Mouse (Mus musculus) liver, embryonic 12.5 days (tissue): ENCODE measurements around the gene Miox. TPM values are rescaled to one million over a fixed set of nuclear protein-coding genes. Genes with fewer than 3 reads are reported as not detected.

ENCODE experiments used
- ATAC-seq: fragments of 200-750 bp; cut with Nextera tagmentation; 2 replicates; pipeline ENCODE4 v1.8.0; 2017; ENCODE audit warnings: moderate number of reproducible peaks, mild to moderate bottlenecking, moderate library complexity
- H3K27ac ChIP-seq: fragments of 300-500 bp; sonication (generic); 2 replicates; pipeline ENCODE4 v1.5.1; 2016; ENCODE audit warnings: mild to moderate bottlenecking
- H3K27me3 ChIP-seq: fragments of 300-500 bp; sonication (generic); replicated peaks from 2 replicates; pipeline ENCODE4 v1.6.1; 2016; ENCODE audit warnings: mild to moderate bottlenecking, moderate library complexity
- H3K36me3 ChIP-seq: fragments of 300-500 bp; sonication (generic); 2 replicates; pipeline ENCODE4 v1.6.1; 2016; ENCODE audit warnings: mild to moderate bottlenecking, moderate library complexity
- H3K4me1 ChIP-seq: fragments of 300-500 bp; sonication (generic); 2 replicates; pipeline ENCODE4 v1.6.1; 2016
- H3K4me2 ChIP-seq: fragments of 300-500 bp; sonication (generic); 2 replicates; pipeline ENCODE4 v1.6.1; 2016; ENCODE audit warnings: mild to moderate bottlenecking, moderate library complexity
- H3K4me3 ChIP-seq: fragments of 300-500 bp; sonication (generic); 2 replicates; pipeline ENCODE4 v1.5.1; 2016; ENCODE audit warnings: mild to moderate bottlenecking, moderate library complexity
- H3K9ac ChIP-seq: fragments of 300-500 bp; sonication (generic); 2 replicates; pipeline ENCODE4 v1.6.1; 2016; ENCODE audit warnings: mild to moderate bottlenecking, moderate library complexity
- H3K9me3 ChIP-seq: fragments of 300-500 bp; sonication (generic); replicated peaks from 2 replicates; pipeline ENCODE4 v1.6.1; 2016; ENCODE audit warnings: mild to moderate bottlenecking, moderate library complexity
- WGBS: fragments of 180-500 bp; shearing (Covaris S2); methylation state at CpG from one replicate; pipeline ENCODE4 v1.1.7; 2016; ENCODE audit not compliant: insufficient replicate concordance; 5-methylcytosine and 5-hydroxymethylcytosine counted together
- polyA plus RNA-seq: library from polyadenylated mRNA; unstranded; fragments of >200 nt; fragmentation: Nextera tagmentation; extraction: Ambion mirVana; gene quantifications from 2 replicates; pipeline ENCODE4 v1.2.1, GENCODE M21; 2016

The Miox gene
- polyA plus RNA-seq, 1 experiment from 2014 or later, result 2.4 TPM

DNA sequence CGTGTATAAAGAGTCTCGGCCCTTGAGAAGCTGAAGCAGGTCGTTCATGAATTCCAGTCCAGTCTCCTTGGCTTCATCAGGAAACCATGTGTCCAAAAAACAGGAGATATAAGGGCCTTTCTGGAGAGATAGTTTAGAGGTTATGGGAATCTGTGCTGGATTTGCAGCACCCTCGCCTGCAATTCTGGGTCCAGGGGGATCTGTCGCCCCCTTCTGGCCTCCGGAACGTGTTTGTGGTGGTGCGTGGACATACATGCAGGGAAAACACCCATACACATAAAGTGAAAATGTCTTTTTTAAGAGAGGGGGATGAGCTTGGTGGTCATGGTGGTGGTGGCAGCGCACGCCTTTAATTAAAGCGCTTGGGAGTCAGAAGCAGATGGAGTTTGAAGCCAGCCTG, 18.1 kb upstream of the Miox start:
- Histone ChIP-seq H3K4me3 (no peak overlapping the region), H3K9me3 (no peaks in the 10 kb centered on the region), H3K4me2 (peak overlapping the region; percentile 97), H3K27ac (no peak overlapping the region; the same call in 1 of the 2 replicates), H3K36me3 (no peaks in the 10 kb centered on the region), H3K27me3 (peaks cover 3% of the 10 kb centered on the region; the same call in 1 of the 2 replicates), H3K4me1 (peaks cover 52% of the 10 kb centered on the region), H3K9ac (no peak overlapping the region)
- ATAC-seq, result no peak
- WGBS, result 72% methylated on average over 11 of the region's 11 CpGs

DNA sequence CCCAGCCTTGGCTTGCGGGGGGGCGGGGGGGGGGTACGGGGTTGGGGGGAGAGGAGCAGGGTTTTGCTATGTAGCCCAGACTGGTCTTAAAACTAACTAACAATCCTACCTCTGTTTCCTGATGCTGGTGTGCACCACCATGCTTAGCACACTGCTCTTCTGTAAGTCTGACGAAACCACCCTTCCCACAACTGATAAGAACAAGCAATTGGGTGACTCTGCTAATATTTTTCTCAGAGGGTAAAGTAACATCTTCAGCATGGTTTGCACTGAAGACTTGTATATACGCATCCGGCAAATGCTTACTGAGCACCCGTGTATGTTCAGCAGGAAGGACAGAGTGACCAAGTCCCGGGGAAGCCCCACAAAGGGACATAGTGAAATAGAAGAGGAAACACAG, 12.9 kb upstream of the Miox start:
- peaks cover 38% of the 10 kb centered on the region for H3K27me3 ChIP-seq
- no peak overlapping the region for H3K4me3 ChIP-seq
- peak; percentile 60 for ATAC-seq
- H3K36me3 ChIP-seq, result no peaks in the 10 kb centered on the region
- H3K27ac ChIP-seq, result peak overlapping the region; percentile 62; the same call in 1 of the 2 replicates
- peak overlapping the region; percentile 28; the same call in 1 of the 2 replicates for H3K9ac ChIP-seq
- H3K4me2 ChIP-seq, result peak overlapping the region; percentile 53
- 27% methylated on average over 8 of the region's 8 CpGs for WGBS
- H3K9me3 ChIP-seq, result no peaks in the 10 kb centered on the region
- peaks cover 39% of the 10 kb centered on the region for H3K4me1 ChIP-seq

DNA sequence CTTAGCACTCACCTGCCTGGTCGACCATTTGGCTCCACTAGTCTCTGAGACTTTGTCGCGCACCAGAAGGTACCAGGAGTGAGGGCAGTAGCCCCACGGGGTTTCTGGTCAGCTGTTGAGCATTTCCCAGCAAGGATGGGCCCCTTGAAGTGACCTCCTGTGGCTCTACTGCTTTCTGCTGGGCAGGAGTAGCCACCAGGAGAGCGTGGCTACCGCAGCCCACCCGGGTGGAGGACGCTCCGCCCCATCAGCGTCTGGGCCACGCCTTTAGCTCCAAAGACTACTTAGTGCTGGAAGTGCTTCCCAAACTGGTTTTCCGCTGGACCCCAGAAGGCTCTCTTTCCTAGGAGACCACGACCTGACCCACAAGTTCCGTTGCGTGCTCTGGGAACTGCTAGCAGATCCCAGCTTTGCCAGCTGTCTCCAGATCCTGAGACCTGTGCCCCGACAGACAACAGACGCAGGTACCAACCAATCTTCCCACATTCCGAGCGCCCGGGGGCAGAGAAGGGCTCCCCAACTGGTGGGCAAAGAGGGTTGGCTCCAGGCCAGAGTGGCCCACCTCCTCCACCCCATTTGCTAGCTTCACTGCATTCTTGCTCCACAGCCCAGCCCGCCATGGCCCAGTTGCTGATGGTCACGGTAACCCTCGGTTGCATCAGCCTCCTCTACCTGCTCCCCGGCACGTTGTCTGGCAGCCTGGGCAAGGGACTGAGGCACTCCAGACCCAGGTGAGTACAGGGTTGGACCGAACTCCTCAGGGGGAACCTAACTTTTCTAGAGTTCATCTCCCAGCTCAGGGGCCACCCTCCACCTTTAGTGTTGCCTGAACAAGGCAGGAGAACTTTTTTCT, 11.3 kb upstream of the Miox start, which contains the start of gene Adm2:
Gene Adm2, plus strand, starts transcription at position 51 of the 853 bp plus-strand sequence.
- peaks cover 43% of the 10 kb centered on the region for H3K27me3 ChIP-seq
- H3K36me3 ChIP-seq, result no peaks in the 10 kb centered on the region
- H3K9ac ChIP-seq, result peak within 1 kb of the TSS; percentile 69
- peak; percentile 57 for ATAC-seq
- H3K4me3 ChIP-seq, result peak within 1 kb of the TSS; percentile 57
- no peaks in the 10 kb centered on the region for H3K9me3 ChIP-seq
- peaks cover 39% of the 10 kb centered on the region for H3K4me1 ChIP-seq
- H3K4me2 ChIP-seq, result peak within 1 kb of the TSS; percentile 72
- WGBS, result 8% methylated on average over 26 of the region's 26 CpGs
- peak within 1 kb of the TSS; percentile 62; the same call in 1 of the 2 replicates for H3K27ac ChIP-seq

DNA sequence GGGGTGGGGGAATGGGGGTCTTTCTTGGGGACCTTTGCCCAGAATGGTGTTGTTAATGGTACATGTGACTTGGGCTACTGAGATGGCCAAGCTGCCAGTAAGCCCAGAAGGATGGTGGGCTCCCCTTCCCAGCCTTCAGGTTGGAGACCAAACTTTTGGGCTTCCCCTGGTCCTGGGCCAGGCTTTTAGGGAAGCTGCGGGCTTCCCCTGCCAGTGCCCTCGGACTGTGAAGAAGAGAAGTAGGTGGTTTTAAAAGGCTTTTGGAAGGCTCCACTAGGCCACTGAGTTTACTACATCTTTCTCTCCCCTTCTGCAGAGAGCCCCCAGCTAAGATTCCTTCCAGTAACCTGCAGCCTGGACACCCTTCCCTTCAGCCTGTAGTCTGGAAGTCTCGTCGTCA, 10.5 kb upstream of the Miox start:
- peaks cover 43% of the 10 kb centered on the region for H3K27me3 ChIP-seq
- H3K4me2 ChIP-seq, result peak overlapping the region; percentile 72
- no peak for ATAC-seq
- WGBS, result 31% methylated on average over 4 of the region's 4 CpGs
- no peaks in the 10 kb centered on the region for H3K36me3 ChIP-seq
- peak overlapping the region; percentile 69 for H3K9ac ChIP-seq
- H3K4me1 ChIP-seq, result peaks cover 39% of the 10 kb centered on the region
- no peak overlapping the region for H3K27ac ChIP-seq
- no peaks in the 10 kb centered on the region for H3K9me3 ChIP-seq
- peak overlapping the region; percentile 57 for H3K4me3 ChIP-seq

DNA sequence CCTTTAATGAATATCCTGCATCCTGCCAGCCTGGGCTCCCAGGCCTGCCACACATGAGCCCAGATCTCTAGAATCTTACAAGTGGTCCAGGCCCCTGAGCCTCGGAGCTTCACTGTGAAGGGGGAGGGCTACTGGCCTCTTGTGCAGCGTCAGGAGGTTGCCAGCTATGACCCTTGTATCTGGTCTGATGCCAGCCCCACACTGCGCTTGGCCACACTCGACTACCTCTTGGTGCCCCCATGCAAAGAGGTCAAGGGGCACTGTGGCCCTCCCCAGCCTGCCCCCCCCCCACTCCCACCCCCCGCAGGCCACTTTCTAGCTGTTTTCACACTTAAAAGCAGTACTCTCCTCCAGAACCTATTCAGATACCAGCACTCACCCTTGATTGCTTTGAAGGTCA, 7.8 kb upstream of the Miox start:
- Histone ChIP-seq H3K4me3 (no peak overlapping the region), H3K4me1 (peaks cover 27% of the 10 kb centered on the region), H3K4me2 (no peak overlapping the region), H3K27me3 (peaks cover 40% of the 10 kb centered on the region), H3K9me3 (no peaks in the 10 kb centered on the region), H3K36me3 (no peaks in the 10 kb centered on the region), H3K9ac (no peak overlapping the region), H3K27ac (no peak overlapping the region)
- no peak for ATAC-seq
- 61% methylated on average over 5 of the region's 5 CpGs for WGBS

DNA sequence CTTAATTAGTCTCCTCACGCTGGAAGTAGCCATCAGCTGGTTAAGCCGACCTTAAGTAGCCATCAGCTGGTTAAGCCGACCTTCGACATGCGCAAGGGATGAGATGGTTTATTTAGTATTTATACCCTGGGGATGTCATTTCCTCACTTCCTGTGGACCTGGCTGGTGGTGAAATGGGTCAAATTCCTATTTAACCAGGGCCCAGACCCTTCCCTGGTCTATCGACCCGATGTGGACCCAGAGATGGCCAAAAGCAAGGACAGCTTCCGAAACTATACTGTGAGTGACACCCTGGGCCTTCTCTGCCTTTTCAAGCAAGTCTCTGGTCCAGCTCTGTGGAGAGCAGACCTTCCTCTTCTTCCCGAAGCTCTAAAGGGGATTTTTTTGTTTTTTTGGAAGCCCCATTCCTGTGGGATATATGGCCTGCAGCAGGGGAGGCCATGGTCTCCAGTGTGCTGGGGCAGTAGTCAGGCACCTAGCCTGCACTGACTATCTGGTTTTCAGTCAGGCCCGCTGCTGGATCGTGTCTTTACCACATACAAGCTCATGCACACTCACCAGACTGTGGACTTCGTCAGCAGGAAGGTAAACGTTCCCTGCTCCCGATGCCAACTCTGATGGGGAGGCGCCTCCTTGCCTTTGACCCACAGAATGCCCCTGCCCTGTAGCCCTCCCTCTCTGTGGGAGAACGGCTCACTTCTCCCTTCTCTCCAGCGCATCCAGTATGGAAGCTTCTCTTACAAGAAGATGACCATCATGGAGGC, 758 bp downstream of the Miox start:
- 72% methylated on average over 17 of the region's 17 CpGs for WGBS
- no peaks in the 10 kb centered on the region for H3K4me1 ChIP-seq
- no peaks in the 10 kb centered on the region for H3K36me3 ChIP-seq
- ATAC-seq, result no peak
- H3K9ac ChIP-seq, result no peak overlapping the region
- H3K27ac ChIP-seq, result no peak overlapping the region
- no peak overlapping the region for H3K4me2 ChIP-seq
- H3K4me3 ChIP-seq, result no peak overlapping the region
- H3K9me3 ChIP-seq, result no peaks in the 10 kb centered on the region
- H3K27me3 ChIP-seq, result peaks cover 9% of the 10 kb centered on the region; the same call in 1 of the 2 replicates

DNA sequence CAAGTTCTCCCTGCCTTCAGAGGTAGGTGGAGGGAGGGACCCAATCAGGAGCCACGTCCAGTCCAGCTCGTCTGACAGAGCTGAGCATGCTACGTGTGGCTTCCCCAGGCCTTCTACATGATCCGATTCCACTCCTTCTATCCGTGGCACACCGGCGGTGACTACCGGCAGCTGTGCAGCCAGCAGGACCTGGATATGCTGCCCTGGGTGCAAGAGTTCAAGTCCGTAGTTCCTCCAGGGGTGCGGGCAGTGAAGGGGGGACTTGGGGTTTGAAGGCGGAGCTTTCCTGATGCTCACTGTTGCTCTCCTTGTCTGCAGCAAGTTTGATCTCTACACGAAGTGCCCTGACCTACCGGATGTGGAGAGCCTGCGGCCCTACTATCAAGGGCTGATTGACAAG, 2.2 kb downstream of the Miox start:
- Histone ChIP-seq H3K27ac (no peak overlapping the region), H3K36me3 (no peaks in the 10 kb centered on the region), H3K9me3 (no peaks in the 10 kb centered on the region), H3K4me3 (no peak overlapping the region), H3K4me2 (no peak overlapping the region), H3K27me3 (peaks cover 9% of the 10 kb centered on the region; the same call in 1 of the 2 replicates), H3K9ac (no peak overlapping the region), H3K4me1 (no peaks in the 10 kb centered on the region)
- 73% methylated on average over 14 of the region's 14 CpGs for WGBS
- no peak for ATAC-seq

DNA sequence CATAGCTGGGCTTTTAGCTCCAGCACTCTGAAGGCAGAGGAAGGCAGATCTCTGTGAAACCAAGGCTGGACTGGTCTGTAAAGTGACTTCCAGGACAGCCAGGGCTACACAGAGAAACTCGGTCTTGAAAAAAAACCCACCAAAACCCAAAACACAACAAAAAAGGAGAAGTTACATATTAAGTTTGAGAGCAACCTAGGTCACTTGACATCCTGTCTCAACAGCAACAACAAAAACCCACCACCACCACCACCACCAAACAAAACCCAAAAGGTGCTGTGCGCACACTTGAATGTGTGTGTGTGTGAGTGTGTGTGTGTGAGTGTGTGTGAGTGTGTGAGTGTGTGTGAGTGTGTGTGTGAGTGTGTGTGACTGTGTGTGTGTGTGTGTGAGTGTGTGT, 5.5 kb downstream of the Miox start:
- ATAC-seq, result no peak
- 47% methylated on average over 2 of the region's 2 CpGs for WGBS
- no peaks in the 10 kb centered on the region for H3K9me3 ChIP-seq
- no peak overlapping the region for H3K4me2 ChIP-seq
- H3K9ac ChIP-seq, result no peak overlapping the region
- H3K4me1 ChIP-seq, result no peaks in the 10 kb centered on the region
- peaks cover 2% of the 10 kb centered on the region; the same call in 1 of the 2 replicates for H3K27me3 ChIP-seq
- H3K36me3 ChIP-seq, result no peaks in the 10 kb centered on the region
- H3K27ac ChIP-seq, result no peak overlapping the region
- H3K4me3 ChIP-seq, result no peak overlapping the region

DNA sequence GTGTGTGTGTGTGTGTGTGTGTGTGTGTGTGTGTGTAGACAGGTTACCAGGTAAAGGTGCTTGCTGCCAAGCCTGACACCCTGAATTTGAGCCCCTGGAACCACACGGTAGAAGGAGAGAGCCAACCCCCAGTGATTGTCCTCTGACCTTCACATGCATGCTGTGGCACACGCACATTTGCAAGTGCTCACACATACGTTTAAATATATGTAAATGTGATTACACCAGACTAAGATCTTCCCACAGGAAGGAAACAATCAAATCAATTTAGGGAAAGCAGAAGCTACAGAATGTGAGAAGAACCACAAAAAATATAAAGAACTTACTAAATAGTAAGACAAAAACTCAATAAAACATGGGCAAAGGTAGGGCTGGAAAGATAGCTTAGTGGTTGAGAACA, 5.9 kb downstream of the Miox start:
- H3K9me3 ChIP-seq, result no peaks in the 10 kb centered on the region
- no peaks in the 10 kb centered on the region for H3K36me3 ChIP-seq
- H3K9ac ChIP-seq, result no peak overlapping the region
- H3K27me3 ChIP-seq, result no peaks in the 10 kb centered on the region; the same call in 1 of the 2 replicates
- H3K4me3 ChIP-seq, result no peak overlapping the region
- H3K4me1 ChIP-seq, result no peaks in the 10 kb centered on the region
- 43% methylated on average over 3 of the region's 3 CpGs for WGBS
- no peak overlapping the region for H3K27ac ChIP-seq
- H3K4me2 ChIP-seq, result no peak overlapping the region
- no peak for ATAC-seq

DNA sequence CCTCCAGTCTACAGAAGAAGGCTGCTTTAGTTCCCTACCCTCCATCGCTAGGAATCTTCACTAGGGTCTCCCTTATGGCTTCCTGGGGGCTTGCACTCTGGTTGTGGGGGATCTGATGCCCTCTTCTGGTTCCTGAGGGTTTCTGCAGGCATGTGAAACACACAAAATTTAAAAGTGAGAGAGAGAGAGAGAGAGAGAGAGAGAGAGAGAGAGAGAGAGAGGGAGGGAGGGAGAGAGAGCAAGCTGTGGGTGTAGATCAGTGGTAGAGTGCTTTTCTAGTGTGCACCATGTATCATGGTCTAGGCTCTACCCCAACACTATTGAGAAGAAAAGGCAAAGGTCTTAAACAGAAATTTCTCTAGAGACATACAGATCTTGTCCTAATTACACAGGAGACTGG, 7.5 kb downstream of the Miox start:
- Histone ChIP-seq H3K9ac (no peak overlapping the region), H3K4me3 (no peak overlapping the region), H3K36me3 (no peaks in the 10 kb centered on the region), H3K4me1 (no peaks in the 10 kb centered on the region), H3K9me3 (no peaks in the 10 kb centered on the region), H3K27ac (no peak overlapping the region), H3K27me3 (no peaks in the 10 kb centered on the region; the same call in 1 of the 2 replicates), H3K4me2 (no peak overlapping the region)
- ATAC-seq, result no peak
- 48% methylated on average over 1 of the region's 1 CpGs for WGBS

DNA sequence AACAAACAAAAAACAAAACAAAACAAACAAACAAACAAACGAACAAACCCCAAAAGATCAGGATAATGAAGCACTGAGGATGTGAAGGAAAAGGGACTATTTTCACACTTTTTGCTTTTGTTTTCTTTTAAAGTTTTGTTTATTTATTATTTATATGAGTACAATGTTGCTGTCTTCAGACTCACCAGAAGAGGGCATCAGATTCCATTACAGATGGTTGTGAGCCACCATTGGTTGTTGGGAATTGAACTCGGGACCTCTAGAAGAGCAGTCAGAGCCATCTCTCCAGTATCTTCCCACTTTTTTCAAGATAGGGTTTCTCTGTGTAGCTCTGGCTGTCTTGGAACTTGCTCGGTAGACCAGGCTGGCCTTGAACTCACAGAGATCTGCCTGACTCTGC, 9.1 kb downstream of the Miox start:
- 56% methylated on average over 3 of the region's 3 CpGs for WGBS
- no peak for ATAC-seq

DNA sequence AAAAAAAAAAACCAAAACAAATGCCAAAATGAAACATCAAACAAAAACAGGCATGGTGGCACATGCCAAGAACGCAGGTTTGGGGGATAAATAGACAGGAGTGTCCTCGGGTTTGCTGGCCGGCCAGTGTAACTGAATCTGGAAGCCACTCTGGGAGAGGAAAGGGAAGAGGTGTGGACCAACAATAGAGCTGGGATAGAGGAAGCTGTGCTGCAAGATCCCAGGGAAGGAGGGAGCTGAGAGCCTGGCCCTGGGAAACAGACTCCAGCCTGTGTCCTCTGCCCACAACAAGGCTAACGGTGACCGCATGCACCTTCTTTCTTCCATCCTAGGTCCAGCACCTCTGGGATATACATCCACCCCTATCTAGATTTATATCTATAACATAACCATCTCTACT, 16.2 kb downstream of the Miox start:
- Histone ChIP-seq H3K9me3 (no peaks in the 10 kb centered on the region), H3K9ac (no peak overlapping the region)

More for the DNA sequence above, 9.1 kb downstream of the Miox start:
- Histone ChIP-seq H3K36me3 (no peaks in the 10 kb centered on the region), H3K9ac (no peak overlapping the region), H3K4me3 (no peak overlapping the region), H3K9me3 (no peaks in the 10 kb centered on the region), H3K27ac (no peak overlapping the region), H3K27me3 (no peaks in the 10 kb centered on the region; the same call in 1 of the 2 replicates), H3K4me2 (no peak overlapping the region), H3K4me1 (no peaks in the 10 kb centered on the region)

More for the DNA sequence above, 16.2 kb downstream of the Miox start:
- no peak for ATAC-seq
- WGBS, result 84% methylated on average over 5 of the region's 5 CpGs
- Histone ChIP-seq H3K27me3 (no peaks in the 10 kb centered on the region), H3K4me1 (peaks cover 14% of the 10 kb centered on the region), H3K36me3 (peaks cover 47% of the 10 kb centered on the region), H3K4me2 (no peak overlapping the region), H3K27ac (no peak overlapping the region), H3K4me3 (no peak overlapping the region)
